Mouse (Mus musculus) liver, embryonic 16.5 days (tissue): ENCODE measurements around the gene Gmip. TPM values are rescaled to one million over a fixed set of nuclear protein-coding genes. Genes with fewer than 3 reads are reported as not detected.
A peak's percentile ranks its signal among the peaks of the same experiment; 100 is the strongest.

Experiments
- ATAC-seq: fragments of 200-750 bp; cut with Nextera tagmentation; 2 replicates; pipeline ENCODE4 v1.8.0; 2017; ENCODE audit warnings: low read depth, mild to moderate bottlenecking, moderate number of reproducible peaks, moderate library complexity
- H3K27ac ChIP-seq: fragments of 300-500 bp; sonication (generic); 2 replicates; pipeline ENCODE4 v1.5.1; 2014; ENCODE audit warnings: mild to moderate bottlenecking, low read length
- H3K27me3 ChIP-seq: fragments of 300-500 bp; sonication (generic); 2 replicates; pipeline ENCODE4 v1.6.1; 2014; ENCODE audit warnings: low read depth, low read length, mixed read lengths; ENCODE audit not compliant: control insufficient read depth, insufficient read depth
- H3K36me3 ChIP-seq: fragments of 300-500 bp; sonication (generic); 2 replicates; pipeline ENCODE4 v1.6.1; 2014; ENCODE audit warnings: mild to moderate bottlenecking; ENCODE audit not compliant: control insufficient read depth, insufficient read depth
- H3K4me1 ChIP-seq: fragments of 300-500 bp; sonication (generic); 2 replicates; pipeline ENCODE4 v1.6.1; 2014; ENCODE audit warnings: low read depth, low read length, mixed read lengths; ENCODE audit not compliant: control insufficient read depth
- H3K4me2 ChIP-seq: fragments of 300-500 bp; sonication (generic); 2 replicates; pipeline ENCODE4 v1.6.1; 2014; ENCODE audit warnings: low read depth, low read length, mixed read lengths
- H3K4me3 ChIP-seq: fragments of 300-500 bp; sonication (generic); 2 replicates; pipeline ENCODE4 v1.5.1; 2014; ENCODE audit warnings: low read depth, mild to moderate bottlenecking, low read length
- H3K9ac ChIP-seq: fragments of 300-500 bp; sonication (generic); 2 replicates; pipeline ENCODE4 v1.6.1; 2014; ENCODE audit warnings: low read depth, low read length
- H3K9me3 ChIP-seq: fragments of 300-500 bp; sonication (generic); replicated peaks from 2 replicates; pipeline ENCODE4 v1.6.1; 2016; ENCODE audit warnings: low read length; ENCODE audit not compliant: control insufficient read depth
- WGBS: fragments of 180-500 bp; shearing (Covaris S2); extraction: QIAGEN DNeasy Blood & Tissue Kit; methylation state at CpG from one replicate; pipeline ENCODE4 v1.1.7; 2014; ENCODE audit not compliant: insufficient replicate concordance; 5-methylcytosine and 5-hydroxymethylcytosine counted together
- polyA plus RNA-seq: library from polyadenylated mRNA; unstranded; fragments of >200 nt; fragmentation: Nextera tagmentation; extraction: Ambion mirVana; gene quantifications from 2 replicates; pipeline ENCODE4 v1.2.1, GENCODE M21; 2015

The Gmip gene
- polyA plus RNA-seq, 1 experiment from 2014 or later, result 7.0 TPM

DNA sequence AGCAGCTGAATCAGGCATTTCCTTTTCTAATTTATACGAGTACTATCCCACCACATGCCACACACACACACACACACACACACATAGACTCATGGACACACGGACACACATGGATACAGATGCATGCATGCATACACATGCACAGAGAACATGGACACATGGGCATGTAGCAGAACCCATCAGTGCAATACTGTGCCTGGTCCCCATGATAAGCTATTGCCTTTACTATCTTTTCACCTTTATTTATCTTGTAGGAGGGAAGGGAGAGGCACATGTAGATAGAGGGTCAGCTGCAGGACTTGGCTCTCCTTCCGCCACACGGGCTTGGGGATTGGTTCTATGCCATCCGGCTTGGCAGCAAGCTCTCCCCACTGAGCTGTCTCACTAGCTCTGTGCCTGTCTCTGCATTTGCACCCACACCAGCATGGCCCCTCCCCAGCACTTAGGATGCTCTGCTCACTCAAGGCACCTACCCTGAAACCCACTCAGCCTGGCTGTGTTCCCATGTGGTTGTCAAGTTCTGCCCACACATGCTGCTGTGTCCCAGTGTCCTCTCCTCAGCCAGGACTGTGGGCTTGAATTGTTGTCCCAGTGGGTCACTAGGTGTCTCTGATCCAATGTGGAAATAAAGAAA is 55.0 kb downstream of the Gmip start:
- H3K4me1 ChIP-seq, result peaks cover 5% of the 10 kb centered on the region; the same call in 1 of the 2 replicates
- WGBS, result 54% methylated on average over 5 of the region's 5 CpGs
- H3K4me3 ChIP-seq, result no peak overlapping the region
- no peaks in the 10 kb centered on the region for H3K36me3 ChIP-seq
- no peaks in the 10 kb centered on the region for H3K9me3 ChIP-seq
- no peak overlapping the region for H3K27ac ChIP-seq
- H3K27me3 ChIP-seq, result no peaks in the 10 kb centered on the region
- no peak overlapping the region for H3K9ac ChIP-seq
- ATAC-seq, result peak; percentile 51; the same call in 1 of the 2 replicates
- no peak overlapping the region for H3K4me2 ChIP-seq

DNA sequence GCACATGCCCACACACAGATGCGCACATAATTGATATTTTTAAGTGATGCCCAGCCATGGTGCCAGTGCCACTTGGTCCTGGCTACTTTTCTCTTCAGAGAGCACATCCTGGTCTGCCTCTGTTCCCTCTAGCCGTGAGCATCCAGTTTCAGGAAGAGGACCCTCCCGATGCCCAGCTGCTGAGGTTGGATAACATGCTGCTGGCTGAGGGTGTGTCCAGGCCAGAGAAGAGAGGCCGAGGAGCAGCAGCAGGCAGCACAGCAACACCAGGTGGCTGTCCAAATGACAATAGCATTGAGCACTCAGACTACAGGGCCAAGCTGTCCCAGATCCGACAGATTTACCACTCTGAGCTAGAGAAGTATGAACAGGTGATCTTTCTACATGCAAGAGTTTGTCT is 55.7 kb downstream of the Gmip start:
- no peaks in the 10 kb centered on the region for H3K36me3 ChIP-seq
- no peaks in the 10 kb centered on the region for H3K27me3 ChIP-seq
- WGBS, result 60% methylated on average over 5 of the region's 5 CpGs
- H3K27ac ChIP-seq, result no peak overlapping the region
- H3K9me3 ChIP-seq, result no peaks in the 10 kb centered on the region
- H3K4me3 ChIP-seq, result no peak overlapping the region
- no peak overlapping the region for H3K9ac ChIP-seq
- H3K4me1 ChIP-seq, result peaks cover 5% of the 10 kb centered on the region; the same call in 1 of the 2 replicates
- ATAC-seq, result no peak
- no peak overlapping the region for H3K4me2 ChIP-seq

DNA sequence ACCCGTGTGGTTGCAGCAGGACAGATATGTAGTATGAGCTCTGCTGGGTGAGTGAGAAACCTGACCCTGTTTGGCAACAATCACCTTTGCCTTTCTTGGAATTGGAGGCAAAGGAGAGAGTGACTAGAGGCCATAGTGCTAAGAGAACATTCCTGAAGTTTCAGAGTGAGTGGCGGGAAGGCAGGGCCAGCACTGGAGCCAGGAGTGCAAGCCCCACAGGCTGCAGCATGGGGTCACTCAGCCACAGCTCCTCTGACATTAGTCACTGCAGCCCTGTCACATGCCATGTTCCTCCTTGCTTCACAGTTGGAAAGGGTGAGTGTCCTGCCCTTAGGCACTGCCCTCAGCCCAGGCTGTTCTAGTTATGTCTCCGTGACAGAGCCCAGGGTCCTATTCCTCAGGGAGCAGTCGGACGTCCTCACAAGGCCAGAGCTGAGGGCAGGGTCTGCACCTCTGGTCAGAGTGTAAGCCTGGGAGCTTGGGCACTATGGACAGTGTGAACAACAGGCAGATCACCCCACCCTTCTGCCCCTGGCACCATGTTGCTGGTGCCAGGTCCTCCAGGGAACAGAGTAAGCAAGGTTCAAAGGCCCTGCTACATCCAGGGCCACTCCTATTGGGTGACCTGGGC is 59.3 kb downstream of the Gmip start:
- WGBS, result 74% methylated on average over 5 of the region's 5 CpGs
- H3K4me2 ChIP-seq, result no peak overlapping the region

DNA sequence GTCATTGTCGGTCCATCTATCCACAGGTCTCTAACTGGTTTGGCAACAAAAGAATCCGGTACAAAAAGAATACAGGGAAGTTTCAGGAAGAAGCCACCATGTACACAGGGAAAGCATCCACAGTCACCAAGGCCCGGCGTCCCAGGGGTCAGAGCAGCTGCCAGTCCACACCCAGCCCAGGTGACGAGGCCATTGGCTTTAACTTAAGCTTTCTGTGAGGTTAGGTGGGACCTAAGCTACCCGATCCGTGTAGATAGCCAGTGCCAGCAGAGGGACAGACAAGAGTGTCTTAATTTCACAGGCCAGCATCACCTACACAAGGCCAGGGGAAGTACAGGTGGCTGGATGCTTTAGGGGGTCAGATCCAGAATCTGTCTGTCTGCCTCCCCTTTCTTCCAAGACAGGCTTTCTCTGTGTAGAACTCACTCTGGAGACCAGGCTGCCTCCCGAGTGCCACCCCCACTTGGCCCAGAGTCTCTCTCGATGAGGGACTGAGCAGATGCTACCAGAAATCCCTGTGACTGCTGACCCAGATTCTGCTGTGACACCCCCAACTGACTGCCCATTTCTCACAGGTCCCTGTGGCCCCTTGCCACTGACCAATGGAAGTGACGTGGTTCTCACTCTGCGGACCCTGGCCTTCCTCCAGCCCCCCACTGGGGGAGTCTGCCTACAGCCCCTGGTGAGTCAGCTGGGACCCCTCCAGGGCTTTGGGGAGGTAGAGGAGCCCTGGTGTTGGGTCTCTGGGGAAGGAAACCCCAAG is 61.7 kb downstream of the Gmip start:
- H3K4me1 ChIP-seq, result no peaks in the 10 kb centered on the region
- no peak for ATAC-seq
- H3K4me3 ChIP-seq, result no peak overlapping the region
- H3K36me3 ChIP-seq, result no peaks in the 10 kb centered on the region
- WGBS, result 67% methylated on average over 11 of the region's 11 CpGs
- no peaks in the 10 kb centered on the region for H3K27me3 ChIP-seq
- H3K27ac ChIP-seq, result no peak overlapping the region
- H3K9me3 ChIP-seq, result no peaks in the 10 kb centered on the region
- H3K4me2 ChIP-seq, result no peak overlapping the region
- H3K9ac ChIP-seq, result no peak overlapping the region

More for the DNA sequence above, 59.3 kb downstream of the Gmip start:
- no peaks in the 10 kb centered on the region for H3K27me3 ChIP-seq
- no peaks in the 10 kb centered on the region for H3K9me3 ChIP-seq
- ATAC-seq, result no peak
- no peak overlapping the region for H3K27ac ChIP-seq
- H3K9ac ChIP-seq, result no peak overlapping the region
- no peak overlapping the region for H3K4me3 ChIP-seq
- peaks cover 5% of the 10 kb centered on the region; the same call in 1 of the 2 replicates for H3K4me1 ChIP-seq
- H3K36me3 ChIP-seq, result no peaks in the 10 kb centered on the region

DNA sequence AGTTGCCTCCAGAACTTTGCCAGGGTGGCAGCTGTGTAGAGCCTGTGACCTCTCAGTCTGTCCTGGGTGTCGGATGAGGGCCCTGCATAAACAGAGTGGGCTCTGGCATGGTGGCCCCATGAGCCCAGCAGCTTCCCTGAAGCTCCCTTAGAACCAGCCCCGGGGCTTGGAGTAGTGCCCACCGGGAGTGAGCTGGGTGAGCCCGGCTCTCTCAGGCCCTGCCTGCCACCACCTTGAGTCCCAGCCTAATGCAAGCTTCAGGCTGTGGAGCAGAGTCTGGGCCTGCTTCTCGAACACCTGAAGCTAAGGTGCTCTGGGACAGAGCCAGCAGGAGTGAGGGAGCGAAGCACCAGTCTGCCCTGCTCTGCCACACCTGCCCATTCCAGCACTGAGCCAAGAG is 62.4 kb downstream of the Gmip start:
- no peak overlapping the region for H3K4me2 ChIP-seq
- H3K9me3 ChIP-seq, result no peaks in the 10 kb centered on the region
- whole genome bisulfite sequencing, result 75% methylated on average over 6 of the region's 6 CpGs
- no peak overlapping the region for H3K27ac ChIP-seq
- H3K36me3 ChIP-seq, result no peaks in the 10 kb centered on the region
- no peak overlapping the region for H3K9ac ChIP-seq
- no peaks in the 10 kb centered on the region for H3K27me3 ChIP-seq
- ATAC-seq, result no peak
- no peaks in the 10 kb centered on the region for H3K4me1 ChIP-seq
- no peak overlapping the region for H3K4me3 ChIP-seq

Other genes starting within 250 kb of the Gmip start
- 5.5 and 6.5 TPM in 2 replicates for gene Zfp868, start 183.1 kb upstream of the Gmip start, polyA plus RNA-seq
- 0.39 and 0.42 TPM in 2 replicates for gene Zfp964, start 154.2 kb upstream of the Gmip start, polyA plus RNA-seq
- 9.7 and 10.6 TPM in 2 replicates for gene Zfp869, start 98.0 kb upstream of the Gmip start, polyA plus RNA-seq
- gene Zfp963, start 58.7 kb upstream of the Gmip start, polyA plus RNA-seq, result 2.9 and 3.1 TPM in 2 replicates
- gene Gm20422, start 33.8 kb upstream of the Gmip start, polyA plus RNA-seq, result 0.79 TPM in 1 of 2 replicates, not detected in the other
- gene Atp13a1, start 17.5 kb upstream of the Gmip start, polyA plus RNA-seq, result 18.6 and 20.9 TPM in 2 replicates
- gene Zfp866, start 17.5 kb upstream of the Gmip start, polyA plus RNA-seq, result 7.7 and 8.6 TPM in 2 replicates
- gene Lpar2, start 13.8 kb downstream of the Gmip start, polyA plus RNA-seq, result 0.05 and 0.07 TPM in 2 replicates
- gene Pbx4, start 23.8 kb downstream of the Gmip start, polyA plus RNA-seq, result 1.8 and 2.0 TPM in 2 replicates
- gene Cilp2, start 79.0 kb downstream of the Gmip start, polyA plus RNA-seq, result not detected in 2 replicates
- 1.1 and 1.6 TPM in 2 replicates for gene Tssk6, start 93.5 kb downstream of the Gmip start, polyA plus RNA-seq
- gene Ndufa13, start 93.9 kb downstream of the Gmip start, polyA plus RNA-seq, result 103 and 104 TPM in 2 replicates
- gene Yjefn3, start 94.0 kb downstream of the Gmip start, polyA plus RNA-seq, result 0.63 and 0.77 TPM in 2 replicates
- 17.2 and 18.9 TPM in 2 replicates for gene Gatad2a, start 187.7 kb downstream of the Gmip start, polyA plus RNA-seq
- 21.7 and 22.6 TPM in 2 replicates for gene Mau2, start 234.1 kb downstream of the Gmip start, polyA plus RNA-seq
- gene Sugp1, start 234.1 kb downstream of the Gmip start, polyA plus RNA-seq, result 14.7 and 14.9 TPM in 2 replicates